Mouse (Mus musculus): ENCODE measurements around the gene Ctnna2.

GRCm38 (mm10) chr6:77109095-77109945 lies 870.2 kb downstream of the Ctnna2 start:
- TF ChIP-seq CTCF (IDR thresholded peaks at IDR 0.05; ENCODE audit: insufficient read depth, low read length) = no peak
- TF ChIP-seq POLR2A (IDR thresholded peaks at IDR 0.05; ENCODE audit: borderline replicate concordance, extremely low read depth, low read depth, low read length) = no peak

Measured in lung, adult 2 months (tissue).